In the genomic region with DNA sequence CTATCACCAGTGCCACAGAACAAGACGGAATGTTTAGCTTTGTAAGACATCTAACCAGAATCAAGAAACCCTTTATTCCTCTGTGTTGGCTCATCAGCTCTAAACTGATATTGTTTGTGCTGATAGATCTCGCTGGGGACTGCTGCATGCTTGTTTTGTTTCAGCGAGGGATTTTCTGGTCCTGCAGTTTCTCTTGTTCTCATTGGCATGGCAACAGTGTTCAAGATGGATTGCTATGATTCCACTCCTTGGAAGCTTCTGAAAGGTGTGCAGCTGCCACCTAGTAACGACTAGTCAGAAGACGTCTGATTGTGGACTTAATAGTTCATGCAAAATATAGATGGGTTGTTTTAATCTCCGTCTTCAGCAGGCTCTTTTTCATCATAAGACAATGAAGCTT, we compare ENCODE assay signal across 16 mouse cellular contexts.
A peak's percentile ranks its signal among the peaks of the same experiment; 100 is the strongest.
DNase-seq lines count a peak whose midpoint lies in the region; ATAC-seq and TF ChIP-seq lines count a peak whose summit lies in the region.
"Had no signal": no experiment of that assay in that cellular context is flagged by ENCODE, and none has a peak within 500 bp of the region (broad histone marks: within the 10 kb centered on the region; RNA-seq: fewer than 3 reads in every experiment).

No protein-coding gene starts in this region.

- DNase-seq in brain, embryonic 14.5 days (ENCODE audit: low read depth) = peak; percentile 75
- peak; percentile 73 for DNase-seq in midbrain, embryonic 14.5 days
- no peak for DNase-seq in kidney, adult 18-20 months
- no peak for DNase-seq in heart, embryonic 10.5 days (ENCODE audit: low spot score)
- DNase-seq in frontal cortex, postnatal 25 days (ENCODE audit: low spot score in 2 of 2) = no peak
- DNase-seq: adrenal gland, postnatal 25 days; cerebellum, adult 11 months; gastrocnemius, postnatal 25 days; lung, postnatal 10 days; thymus, adult 2 months had no signal

- no peak overlapping the region for H3K4me3 ChIP-seq in forebrain, embryonic 12.5 days (replicated peaks)
- no peak overlapping the region for H3K4me3 ChIP-seq in forebrain, embryonic 15.5 days
- H3K4me3 ChIP-seq in hindbrain, embryonic 12.5 days = no peak overlapping the region
- H3K4me3 ChIP-seq in midbrain, embryonic 14.5 days (replicated peaks; ENCODE audit: low read depth, low read length) = no peak overlapping the region
- H3K4me3 ChIP-seq in heart, embryonic 10.5 days = no peak overlapping the region
- H3K4me3 ChIP-seq: heart, embryonic 13.5 days; limb, embryonic 15.5 days; myocyte had no signal

- TF ChIP-seq CTCF in brain, embryonic 14.5 days (IDR thresholded peaks at IDR 0.05; ENCODE audit: borderline replicate concordance, extremely low read depth, insufficient read depth, insufficient read length) = no peak

- no peak for ATAC-seq in forebrain, embryonic 12.5 days (ENCODE audit: low FRiP score)
- ATAC-seq in forebrain, embryonic 15.5 days (replicated peaks) = no peak
- 0 out of 2 replicates have a peak, but pooled peaks have one; percentile 50 for ATAC-seq in hindbrain, embryonic 12.5 days (ENCODE audit: low FRiP score)
- no peak for ATAC-seq in midbrain, embryonic 14.5 days (ENCODE audit: low FRiP score, low TSS enrichment)

- peaks cover 5% of the 10 kb centered on the region for H3K4me1 ChIP-seq in forebrain, embryonic 12.5 days
- H3K4me1 ChIP-seq in forebrain, embryonic 15.5 days = peaks cover 4% of the 10 kb centered on the region; the same call in 1 of the 2 replicates
- H3K4me1 ChIP-seq in hindbrain, embryonic 12.5 days = no peaks in the 10 kb centered on the region
- H3K4me1 ChIP-seq in midbrain, embryonic 14.5 days (ENCODE audit: control insufficient read depth, insufficient read depth, low read length) = no peaks in the 10 kb centered on the region
- H3K4me1 ChIP-seq in heart, embryonic 10.5 days = no peaks in the 10 kb centered on the region
- H3K4me1 ChIP-seq: heart, embryonic 13.5 days; limb, embryonic 15.5 days had no signal

- WGBS in forebrain, embryonic 12.5 days = 13% methylated on average over 6 of the region's 6 CpGs
- 9% methylated on average over 6 of the region's 6 CpGs for WGBS in forebrain, embryonic 15.5 days
- WGBS in hindbrain, embryonic 12.5 days = 25% methylated on average over 6 of the region's 6 CpGs
- 8% methylated on average over 6 of the region's 6 CpGs for WGBS in midbrain, embryonic 14.5 days
- 71% methylated on average over 6 of the region's 6 CpGs for WGBS in heart, embryonic 10.5 days

- H3K9ac ChIP-seq in forebrain, embryonic 12.5 days = no peak overlapping the region
- no peak overlapping the region for H3K9ac ChIP-seq in forebrain, embryonic 15.5 days (replicated peaks)
- no peak overlapping the region for H3K9ac ChIP-seq in hindbrain, embryonic 12.5 days
- no peak overlapping the region for H3K9ac ChIP-seq in midbrain, embryonic 14.5 days (replicated peaks; ENCODE audit: low read length)
- H3K9ac ChIP-seq: heart, embryonic 13.5 days; limb, embryonic 15.5 days had no signal

- H3K27me3 ChIP-seq in forebrain, embryonic 12.5 days = no peaks in the 10 kb centered on the region
- H3K27me3 ChIP-seq in forebrain, embryonic 15.5 days = no peaks in the 10 kb centered on the region
- no peaks in the 10 kb centered on the region for H3K27me3 ChIP-seq in hindbrain, embryonic 12.5 days
- no peaks in the 10 kb centered on the region for H3K27me3 ChIP-seq in midbrain, embryonic 14.5 days (ENCODE audit: control insufficient read depth, insufficient read depth, low read length)
- no peaks in the 10 kb centered on the region for H3K27me3 ChIP-seq in heart, embryonic 10.5 days (ENCODE audit: insufficient read depth, poor library complexity, severe bottlenecking)
- H3K27me3 ChIP-seq: heart, embryonic 13.5 days; limb, embryonic 15.5 days had no signal

- 0 out of 2 replicates have a peak overlapping the region, but pooled peaks have one; percentile 4 for H3K4me2 ChIP-seq in forebrain, embryonic 12.5 days
- H3K4me2 ChIP-seq in forebrain, embryonic 15.5 days (replicated peaks) = no peak overlapping the region
- H3K4me2 ChIP-seq in hindbrain, embryonic 12.5 days (replicated peaks) = no peak overlapping the region; the same call in 1 of the 2 replicates
- peak overlapping the region; percentile 13 for H3K4me2 ChIP-seq in midbrain, embryonic 14.5 days (ENCODE audit: low read length)
- H3K4me2 ChIP-seq: heart, embryonic 13.5 days; limb, embryonic 15.5 days had no signal

- H3K36me3 ChIP-seq in forebrain, embryonic 12.5 days (replicated peaks) = no peaks in the 10 kb centered on the region
- H3K36me3 ChIP-seq in forebrain, embryonic 15.5 days = no peaks in the 10 kb centered on the region
- no peaks in the 10 kb centered on the region for H3K36me3 ChIP-seq in hindbrain, embryonic 12.5 days
- no peaks in the 10 kb centered on the region for H3K36me3 ChIP-seq in midbrain, embryonic 14.5 days (ENCODE audit: control insufficient read depth, insufficient read depth, low read length)
- no peaks in the 10 kb centered on the region for H3K36me3 ChIP-seq in heart, embryonic 10.5 days
- H3K36me3 ChIP-seq: heart, embryonic 13.5 days; limb, embryonic 15.5 days had no signal

- no peak overlapping the region for H3K27ac ChIP-seq in forebrain, embryonic 12.5 days
- H3K27ac ChIP-seq in forebrain, embryonic 15.5 days (replicated peaks) = no peak overlapping the region
- no peak overlapping the region for H3K27ac ChIP-seq in hindbrain, embryonic 12.5 days
- peak overlapping the region; percentile 20 for H3K27ac ChIP-seq in midbrain, embryonic 14.5 days (replicated peaks; ENCODE audit: low read depth, low read length)
- H3K27ac ChIP-seq in heart, embryonic 10.5 days = no peak overlapping the region
- H3K27ac ChIP-seq: heart, embryonic 13.5 days; limb, embryonic 15.5 days had no signal

- TF ChIP-seq POLR2A in brain, embryonic 14.5 days (IDR thresholded peaks at IDR 0.05; ENCODE audit: borderline replicate concordance, extremely low read depth, insufficient read depth, insufficient read length, poor library complexity, severe bottlenecking) = no peak

- H3K9me3 ChIP-seq in forebrain, embryonic 12.5 days = no peaks in the 10 kb centered on the region
- no peaks in the 10 kb centered on the region for H3K9me3 ChIP-seq in forebrain, embryonic 15.5 days
- no peaks in the 10 kb centered on the region for H3K9me3 ChIP-seq in hindbrain, embryonic 12.5 days (replicated peaks)
- H3K9me3 ChIP-seq in midbrain, embryonic 14.5 days (ENCODE audit: control insufficient read depth, low read length) = no peaks in the 10 kb centered on the region
- no peaks in the 10 kb centered on the region for H3K9me3 ChIP-seq in heart, embryonic 10.5 days
- H3K9me3 ChIP-seq: heart, embryonic 13.5 days; limb, embryonic 15.5 days had no signal

Comparison
In these comparisons a context has a peak if more than half of its experiments do, and no peak if none do; other contexts are left out.
1. H3K4me2 ChIP-seq: peak in forebrain, embryonic 12.5 days (single experiment) and midbrain, embryonic 14.5 days (single experiment); none in forebrain, embryonic 15.5 days (single experiment) and hindbrain, embryonic 12.5 days (single experiment).
2. DNase-seq: peak in brain, embryonic 14.5 days (single experiment) and midbrain, embryonic 14.5 days (single experiment); none in kidney, adult 18-20 months (single experiment), heart, embryonic 10.5 days (single experiment) and frontal cortex, postnatal 25 days (0 of 2).